Mouse (Mus musculus): ENCODE measurements around the gene Piezo1. TPM values are rescaled to one million over a fixed set of nuclear protein-coding genes. Genes with fewer than 3 reads are reported as not detected.

Gene Piezo1
- not detected in 2 replicates for polyA plus RNA-seq (2012; ENCODE audit: insufficient read depth, insufficient read length, low replicate concordance, missing spikeins)

DNA sequence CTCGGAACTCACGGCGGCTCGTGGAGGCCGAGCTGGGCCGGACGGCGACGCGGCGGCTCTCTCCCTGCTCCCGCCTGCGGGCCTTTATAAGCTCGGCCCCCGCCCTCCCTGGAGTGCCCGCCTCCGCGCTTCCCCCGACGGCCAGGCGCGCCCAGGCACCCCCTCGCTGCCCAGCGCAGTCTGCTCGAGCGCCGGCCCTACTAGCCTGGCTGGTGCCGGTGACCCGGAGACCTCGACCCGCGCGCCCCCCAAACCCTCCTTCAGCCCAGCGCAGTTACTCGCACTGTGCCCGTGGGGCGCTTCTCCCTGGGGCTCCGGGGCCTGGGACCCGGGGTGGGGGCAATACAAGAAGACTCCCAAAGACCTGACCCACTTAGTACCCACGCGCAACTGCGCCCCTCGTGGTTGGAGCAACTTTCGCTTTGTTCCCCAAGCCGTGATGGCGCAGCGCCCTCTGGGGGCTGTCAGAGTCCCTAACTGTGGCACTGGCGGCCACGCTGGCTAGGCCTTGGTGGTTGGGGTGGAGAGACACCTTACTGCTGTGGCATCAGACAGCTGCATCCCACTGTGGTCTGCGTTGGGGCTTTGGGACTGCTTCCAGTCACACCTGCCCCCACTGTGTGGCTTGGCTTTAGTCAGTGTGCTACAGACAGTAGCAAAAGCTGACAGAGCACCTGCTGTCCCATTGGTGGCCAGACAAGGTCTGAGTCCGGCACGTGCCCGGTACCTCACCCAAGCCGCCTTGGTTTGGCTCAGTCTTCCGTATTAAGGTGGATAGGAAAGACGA, at the start of gene Piezo1:
Gene Piezo1, minus strand, starts transcription at position 65 of the 787 bp plus-strand sequence.
- TF ChIP-seq POLR2A (IDR thresholded peaks at IDR 0.05; ENCODE audit: insufficient read depth, low read depth, low read length) = 0 out of 2 replicates have a peak, but pooled peaks have one; percentile 12
- TF ChIP-seq CTCF (IDR thresholded peaks at IDR 0.05; ENCODE audit: insufficient read depth, low read depth, low read length) = peak; percentile 97
- Histone ChIP-seq H3K27ac (ENCODE audit: insufficient read depth, low read depth, low read length) (no peak within 1 kb of the TSS), H3K4me3 (ENCODE audit: insufficient read depth, low read depth, low read length) (peak within 1 kb of the TSS; percentile 49), H3K4me1 (ENCODE audit: control insufficient read depth, insufficient read depth, low read length) (peaks cover 35% of the 10 kb centered on the region)
- 12% methylated on average over 55 of the region's 56 CpGs for WGBS

DNA sequence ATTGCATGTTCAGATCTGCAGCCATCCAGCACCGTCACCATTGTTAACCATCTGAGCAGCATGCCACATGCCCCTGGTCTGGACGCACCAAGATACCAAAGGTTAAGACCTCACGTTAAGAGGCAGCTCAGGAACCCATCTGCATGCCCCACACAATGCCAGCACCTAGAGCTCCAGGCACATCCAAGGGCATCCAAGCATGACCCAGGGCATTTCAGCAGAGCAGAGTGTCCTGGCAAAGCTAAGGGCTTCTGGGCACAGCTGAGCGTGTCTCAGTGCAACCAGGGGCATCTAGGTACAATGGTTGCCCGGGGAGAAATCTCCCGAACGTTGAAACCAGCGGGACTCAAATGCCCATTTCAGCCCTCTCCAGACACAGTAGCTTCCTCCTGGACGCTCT, 49.5 kb upstream of the Piezo1 start:
- H3K4me1 ChIP-seq (ENCODE audit: control insufficient read depth, insufficient read depth, low read length) = peaks cover 11% of the 10 kb centered on the region
- 92% methylated on average over 9 of the region's 9 CpGs for WGBS
- TF ChIP-seq CTCF (IDR thresholded peaks at IDR 0.05; ENCODE audit: insufficient read depth, low read depth, low read length) (no peak), POLR2A (IDR thresholded peaks at IDR 0.05; ENCODE audit: insufficient read depth, low read depth, low read length) (no peak)

DNA sequence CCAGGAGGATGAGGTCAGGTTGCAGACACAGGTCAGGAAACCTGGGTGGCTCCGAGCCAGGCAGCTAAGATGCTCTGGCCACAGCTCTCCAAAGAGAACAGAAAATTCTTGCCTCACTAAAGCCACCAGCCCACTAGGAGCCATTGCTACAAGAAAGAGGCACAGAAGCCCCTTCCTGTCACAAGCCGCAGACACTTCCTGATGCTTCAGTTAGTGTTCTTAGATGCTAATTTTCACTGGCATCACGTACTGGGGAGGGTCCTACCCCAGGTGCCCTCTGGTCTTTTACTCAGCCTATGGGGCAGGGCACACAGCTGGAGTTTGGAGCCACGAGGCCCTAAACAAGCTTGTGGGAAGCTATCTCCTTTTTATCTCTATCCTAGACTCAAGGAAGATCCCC, 44.9 kb upstream of the Piezo1 start:
- TF ChIP-seq CTCF (IDR thresholded peaks at IDR 0.05; ENCODE audit: insufficient read depth, low read depth, low read length) (no peak), POLR2A (IDR thresholded peaks at IDR 0.05; ENCODE audit: insufficient read depth, low read depth, low read length) (no peak)
- Histone ChIP-seq H3K27ac (ENCODE audit: insufficient read depth, low read depth, low read length) (no peak overlapping the region), H3K4me3 (ENCODE audit: insufficient read depth, low read depth, low read length) (no peak overlapping the region), H3K4me1 (ENCODE audit: control insufficient read depth, insufficient read depth, low read length) (peaks cover 18% of the 10 kb centered on the region)
- WGBS = 68% methylated on average over 4 of the region's 4 CpGs

More for the DNA sequence above, 49.5 kb upstream of the Piezo1 start:
- no peak overlapping the region for H3K4me3 ChIP-seq (ENCODE audit: insufficient read depth, low read depth, low read length)
- H3K27ac ChIP-seq (ENCODE audit: insufficient read depth, low read depth, low read length) = no peak overlapping the region

DNA sequence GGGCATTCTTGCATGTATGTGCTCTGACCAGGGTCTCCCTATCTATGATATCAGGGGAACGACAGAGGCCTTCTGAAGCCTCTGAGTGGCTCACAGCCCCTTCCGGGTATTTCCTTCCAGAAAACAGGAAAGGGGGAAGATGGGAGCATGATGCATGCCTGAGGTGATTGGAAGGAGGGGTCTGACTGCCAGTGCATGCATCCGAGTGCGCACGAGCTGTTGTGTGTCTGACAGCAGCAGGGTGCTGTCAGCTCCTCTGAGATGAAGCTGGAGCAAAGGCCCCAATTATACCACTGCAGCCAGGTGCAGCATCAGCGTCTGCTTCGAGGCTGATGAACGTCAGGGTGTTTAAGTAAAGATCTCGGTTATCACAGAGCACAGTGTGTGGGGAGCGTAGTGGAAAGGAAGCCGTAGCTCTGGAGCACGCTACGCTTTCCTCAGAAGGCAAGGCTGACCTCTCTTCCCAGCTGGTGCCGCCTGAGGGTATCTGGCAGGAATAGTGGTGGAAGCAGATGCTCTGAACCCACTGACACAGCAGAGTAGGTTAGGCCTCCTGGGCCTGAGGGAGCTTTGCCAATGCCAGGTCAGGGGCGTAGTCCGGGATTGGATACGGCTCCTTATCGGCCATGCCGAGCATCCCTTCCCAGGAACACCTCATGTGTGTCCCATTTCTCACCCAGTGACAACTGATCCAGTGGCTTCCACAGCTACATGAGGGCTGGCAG, 42.8 kb upstream of the Piezo1 start:
- no peak overlapping the region for H3K4me3 ChIP-seq (ENCODE audit: insufficient read depth, low read depth, low read length)
- H3K27ac ChIP-seq (ENCODE audit: insufficient read depth, low read depth, low read length) = peak overlapping the region; percentile 45
- 53% methylated on average over 19 of the region's 19 CpGs for WGBS
- TF ChIP-seq CTCF (IDR thresholded peaks at IDR 0.05; ENCODE audit: insufficient read depth, low read depth, low read length) (no peak), POLR2A (IDR thresholded peaks at IDR 0.05; ENCODE audit: insufficient read depth, low read depth, low read length) (no peak)
- peaks cover 18% of the 10 kb centered on the region for H3K4me1 ChIP-seq (ENCODE audit: control insufficient read depth, insufficient read depth, low read length)

DNA sequence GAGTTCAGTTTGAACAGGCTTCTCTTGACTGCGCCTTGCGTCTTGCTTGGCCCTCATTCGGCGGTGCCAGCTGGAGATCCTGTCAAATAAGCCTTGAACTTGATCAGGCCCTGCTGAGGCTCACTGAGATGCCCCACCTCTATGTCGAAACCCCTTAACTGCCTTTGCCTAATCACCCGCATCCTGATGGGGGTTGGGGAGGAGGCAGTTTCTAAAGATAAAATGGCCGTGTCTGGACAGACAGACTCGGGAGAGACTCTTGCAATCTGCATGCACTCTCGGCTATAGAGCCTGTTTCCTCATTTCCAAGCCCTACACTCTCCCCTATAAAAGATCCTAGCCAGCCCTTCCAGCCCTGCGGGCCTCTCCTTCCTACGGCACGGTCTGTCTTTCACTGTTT, 42.1 kb upstream of the Piezo1 start:
- no peak for TF ChIP-seq CTCF (IDR thresholded peaks at IDR 0.05; ENCODE audit: insufficient read depth, low read depth, low read length)
- no peak for TF ChIP-seq POLR2A (IDR thresholded peaks at IDR 0.05; ENCODE audit: insufficient read depth, low read depth, low read length)
- H3K27ac ChIP-seq (ENCODE audit: insufficient read depth, low read depth, low read length) = no peak overlapping the region
- H3K4me1 ChIP-seq (ENCODE audit: control insufficient read depth, insufficient read depth, low read length) = peaks cover 18% of the 10 kb centered on the region
- H3K4me3 ChIP-seq (ENCODE audit: insufficient read depth, low read depth, low read length) = no peak overlapping the region
- WGBS = 81% methylated on average over 12 of the region's 12 CpGs

DNA sequence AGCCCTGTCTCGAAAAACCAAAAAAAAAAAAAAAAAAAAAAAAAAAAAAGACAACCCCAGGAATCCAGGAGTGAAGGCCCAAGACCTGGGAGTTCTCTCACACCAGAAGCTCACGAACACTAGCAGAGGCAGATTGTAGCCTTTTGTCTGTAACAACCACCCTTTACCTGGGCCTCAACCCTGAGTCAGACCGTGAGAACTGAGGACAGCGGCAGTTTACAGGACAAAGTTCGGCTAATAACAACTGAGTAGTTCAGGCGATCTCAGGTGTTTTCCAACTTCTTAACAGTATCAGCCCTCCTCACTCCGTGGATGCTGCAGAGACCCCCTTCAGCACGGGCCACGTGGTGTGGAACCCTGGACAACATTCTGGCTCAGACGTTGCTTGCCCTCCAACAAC, 35.6 kb upstream of the Piezo1 start:
- no peak for TF ChIP-seq CTCF (IDR thresholded peaks at IDR 0.05; ENCODE audit: insufficient read depth, low read depth, low read length)
- TF ChIP-seq POLR2A (IDR thresholded peaks at IDR 0.05; ENCODE audit: insufficient read depth, low read depth, low read length) = no peak
- 88% methylated on average over 10 of the region's 10 CpGs for WGBS
- H3K4me3 ChIP-seq (ENCODE audit: insufficient read depth, low read depth, low read length) = no peak overlapping the region
- H3K27ac ChIP-seq (ENCODE audit: insufficient read depth, low read depth, low read length) = no peak overlapping the region
- no peaks in the 10 kb centered on the region for H3K4me1 ChIP-seq (ENCODE audit: control insufficient read depth, insufficient read depth, low read length)

DNA sequence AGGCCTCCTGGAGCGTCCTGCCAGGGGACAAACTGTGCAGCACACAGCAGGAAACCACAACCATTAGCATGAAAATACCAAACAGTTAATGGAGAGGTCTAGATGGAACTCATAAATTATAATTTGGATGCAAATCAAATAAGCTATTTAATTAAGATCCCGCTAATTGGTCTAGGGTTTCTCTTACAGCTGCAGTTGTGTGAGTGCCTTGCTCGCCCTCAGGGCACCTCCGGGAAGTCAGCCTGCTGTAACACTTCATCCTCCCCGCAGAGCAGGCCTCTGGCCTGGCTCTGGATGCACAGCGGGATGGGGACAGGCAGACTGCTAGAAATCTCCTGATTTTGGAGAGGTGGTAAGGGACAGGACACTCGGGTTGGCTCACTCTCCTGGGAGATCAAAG, 35.0 kb upstream of the Piezo1 start:
- no peak for TF ChIP-seq POLR2A (IDR thresholded peaks at IDR 0.05; ENCODE audit: insufficient read depth, low read depth, low read length)
- TF ChIP-seq CTCF (IDR thresholded peaks at IDR 0.05; ENCODE audit: insufficient read depth, low read depth, low read length) = no peak
- Histone ChIP-seq H3K4me3 (ENCODE audit: insufficient read depth, low read depth, low read length) (no peak overlapping the region), H3K27ac (ENCODE audit: insufficient read depth, low read depth, low read length) (no peak overlapping the region), H3K4me1 (ENCODE audit: control insufficient read depth, insufficient read depth, low read length) (no peaks in the 10 kb centered on the region)
- WGBS = 56% methylated on average over 7 of the region's 7 CpGs

DNA sequence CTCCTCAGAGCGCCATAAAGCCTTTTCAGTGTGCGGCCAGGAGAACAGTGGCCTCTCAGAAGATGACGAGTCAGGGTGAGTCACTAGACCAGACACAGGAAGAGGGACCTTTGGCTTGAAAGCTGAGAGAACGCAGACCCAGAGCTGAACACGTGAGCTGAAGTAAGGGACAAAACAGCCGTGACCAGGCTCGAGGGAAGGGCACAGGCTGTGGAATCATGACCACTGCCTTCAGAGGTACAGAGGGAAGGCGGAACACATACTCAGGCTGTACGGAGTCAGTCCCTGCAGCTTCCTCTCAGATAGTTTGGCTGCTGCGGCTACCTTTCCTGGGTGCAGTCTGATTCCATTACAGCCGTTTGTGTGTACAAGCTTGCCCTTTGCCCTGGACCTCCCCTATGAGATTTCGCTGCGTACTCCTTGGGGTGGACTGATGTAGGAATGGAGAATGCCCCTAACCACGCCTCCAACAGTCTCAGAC, 34.3 kb upstream of the Piezo1 start:
- 79% methylated on average over 14 of the region's 14 CpGs for WGBS
- no peaks in the 10 kb centered on the region for H3K4me1 ChIP-seq (ENCODE audit: control insufficient read depth, insufficient read depth, low read length)
- no peak overlapping the region for H3K27ac ChIP-seq (ENCODE audit: insufficient read depth, low read depth, low read length)
- TF ChIP-seq CTCF (IDR thresholded peaks at IDR 0.05; ENCODE audit: insufficient read depth, low read depth, low read length) (no peak), POLR2A (IDR thresholded peaks at IDR 0.05; ENCODE audit: insufficient read depth, low read depth, low read length) (no peak)
- no peak overlapping the region for H3K4me3 ChIP-seq (ENCODE audit: insufficient read depth, low read depth, low read length)

DNA sequence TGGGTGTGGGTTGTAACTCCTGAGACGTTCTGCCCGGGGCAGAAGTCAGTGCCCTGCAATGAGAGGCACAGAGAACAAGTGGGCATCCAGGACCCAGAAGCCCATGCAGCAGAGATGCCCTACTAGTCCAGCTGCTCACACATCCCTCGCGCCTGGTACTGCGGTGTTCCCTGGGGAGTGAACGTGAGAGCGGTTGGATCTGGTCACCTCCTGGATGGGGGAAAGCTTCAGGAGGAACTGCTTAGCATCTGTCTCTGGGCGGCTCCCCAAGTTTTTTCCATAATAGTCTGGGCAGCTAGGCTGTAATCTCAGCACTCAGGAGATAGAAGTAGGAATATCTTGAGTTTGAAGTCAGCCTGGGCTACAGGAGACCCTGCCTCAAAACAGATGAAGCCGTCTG, 33.9 kb upstream of the Piezo1 start:
- H3K27ac ChIP-seq (ENCODE audit: insufficient read depth, low read depth, low read length) = no peak overlapping the region
- 87% methylated on average over 9 of the region's 9 CpGs for WGBS
- no peaks in the 10 kb centered on the region for H3K4me1 ChIP-seq (ENCODE audit: control insufficient read depth, insufficient read depth, low read length)
- TF ChIP-seq POLR2A (IDR thresholded peaks at IDR 0.05; ENCODE audit: insufficient read depth, low read depth, low read length) (no peak), CTCF (IDR thresholded peaks at IDR 0.05; ENCODE audit: insufficient read depth, low read depth, low read length) (no peak)
- H3K4me3 ChIP-seq (ENCODE audit: insufficient read depth, low read depth, low read length) = no peak overlapping the region

Measured in olfactory bulb, adult 2 months (tissue).